Comparison of ENCODE assay signal across 13 mouse cellular contexts in the genomic region with DNA sequence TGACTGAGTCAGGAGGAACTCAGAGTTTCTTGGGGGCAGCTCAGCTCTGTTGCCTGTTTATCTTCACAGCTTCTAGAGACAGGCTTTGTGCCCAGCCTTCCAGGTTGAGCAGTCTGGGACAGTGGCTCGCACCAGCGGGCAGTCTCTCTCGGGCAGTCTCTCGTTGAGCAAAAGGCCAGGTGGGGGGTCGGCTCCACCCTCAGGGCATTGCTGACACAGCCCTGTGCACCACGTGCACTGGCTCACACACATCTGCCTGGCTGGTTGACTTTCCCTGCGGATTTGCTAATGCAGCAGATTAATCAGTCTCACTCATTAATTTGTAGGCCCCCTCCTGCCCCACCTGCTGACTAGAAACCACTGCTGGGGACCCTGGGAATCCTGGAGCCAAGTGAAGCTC. TPM values are rescaled to one million over a fixed set of nuclear protein-coding genes. Genes with fewer than 3 reads are reported as not detected.
A peak's percentile ranks its signal among the peaks of the same experiment; 100 is the strongest.
DNase-seq lines count a peak whose midpoint lies in the region; ATAC-seq lines count a peak whose summit lies in the region.
"Had no signal": no experiment of that assay in that cellular context is flagged by ENCODE, and none has a peak within 500 bp of the region (broad histone marks: within the 10 kb centered on the region; RNA-seq: fewer than 3 reads in every experiment).

No protein-coding gene starts in this region.

- intact Hi-C loops in left cerebral cortex, postnatal 4 days (cut with DNase I) = no loop called here

- no peak overlapping the region for H3K4me3 ChIP-seq in liver, embryonic 16.5 days (ENCODE audit: low read depth, low read length)
- no peak overlapping the region for H3K4me3 ChIP-seq in embryonic facial prominence, embryonic 14.5 days (ENCODE audit: low read depth, low read length)
- H3K4me3 ChIP-seq in midbrain, embryonic 14.5 days (replicated peaks; ENCODE audit: low read depth, low read length) = no peak overlapping the region
- H3K4me3 ChIP-seq: embryonic facial prominence, embryonic 12.5 days; liver, embryonic 13.5 days; stomach, embryonic 15.5 days had no signal

- no peak overlapping the region for H3K4me2 ChIP-seq in liver, embryonic 16.5 days (ENCODE audit: low read depth, low read length)
- no peak overlapping the region for H3K4me2 ChIP-seq in embryonic facial prominence, embryonic 14.5 days (ENCODE audit: low read depth, low read length)
- H3K4me2 ChIP-seq in midbrain, embryonic 14.5 days (ENCODE audit: low read length) = no peak overlapping the region; the same call in 1 of the 2 replicates
- H3K4me2 ChIP-seq: embryonic facial prominence, embryonic 12.5 days; liver, embryonic 13.5 days; stomach, embryonic 15.5 days had no signal

- no peaks in the 10 kb centered on the region for H3K4me1 ChIP-seq in liver, embryonic 16.5 days (ENCODE audit: control insufficient read depth, low read depth, low read length)
- H3K4me1 ChIP-seq in embryonic facial prominence, embryonic 14.5 days (ENCODE audit: control insufficient read depth, insufficient read depth, low read length) = peaks cover 3% of the 10 kb centered on the region; the same call in 1 of the 2 replicates
- peaks cover 46% of the 10 kb centered on the region for H3K4me1 ChIP-seq in midbrain, embryonic 14.5 days (ENCODE audit: control insufficient read depth, insufficient read depth, low read length)

- WGBS in liver, embryonic 16.5 days (ENCODE audit: insufficient replicate concordance) = 18% methylated on average over 7 of the region's 7 CpGs
- 9% methylated on average over 7 of the region's 7 CpGs for WGBS in embryonic facial prominence, embryonic 14.5 days
- 2% methylated on average over 7 of the region's 7 CpGs for WGBS in midbrain, embryonic 14.5 days

- H3K27ac ChIP-seq in liver, embryonic 16.5 days (ENCODE audit: low read length) = no peak overlapping the region
- no peak overlapping the region for H3K27ac ChIP-seq in embryonic facial prominence, embryonic 14.5 days (replicated peaks; ENCODE audit: low read depth, low read length)
- H3K27ac ChIP-seq in midbrain, embryonic 14.5 days (replicated peaks; ENCODE audit: low read depth, low read length) = peak overlapping the region; percentile 70
- H3K27ac ChIP-seq: embryonic facial prominence, embryonic 12.5 days; liver, embryonic 13.5 days; stomach, embryonic 15.5 days had no signal

- no peaks in the 10 kb centered on the region for H3K9me3 ChIP-seq in liver, embryonic 16.5 days (replicated peaks; ENCODE audit: control insufficient read depth, low read length)
- no peaks in the 10 kb centered on the region for H3K9me3 ChIP-seq in embryonic facial prominence, embryonic 14.5 days (ENCODE audit: control insufficient read depth, low read length)
- H3K9me3 ChIP-seq in midbrain, embryonic 14.5 days (ENCODE audit: control insufficient read depth, low read length) = no peaks in the 10 kb centered on the region
- H3K9me3 ChIP-seq: embryonic facial prominence, embryonic 12.5 days; G1E; liver, embryonic 13.5 days; stomach, embryonic 15.5 days had no signal

- peaks cover 45% of the 10 kb centered on the region for H3K27me3 ChIP-seq in liver, embryonic 16.5 days (ENCODE audit: control insufficient read depth, insufficient read depth, low read depth, low read length)
- peaks cover 53% of the 10 kb centered on the region for H3K27me3 ChIP-seq in embryonic facial prominence, embryonic 14.5 days (replicated peaks; ENCODE audit: control insufficient read depth, insufficient read depth, low read length)
- no peaks in the 10 kb centered on the region for H3K27me3 ChIP-seq in midbrain, embryonic 14.5 days (ENCODE audit: control insufficient read depth, insufficient read depth, low read length)

- no peak for DNase-seq in liver
- peak; percentile 13 for DNase-seq in embryonic facial prominence, embryonic 14.5 days (ENCODE audit: low spot score)
- peak; percentile 80 for DNase-seq in kidney, adult 18-20 months
- peak; percentile 57 for DNase-seq in midbrain, embryonic 14.5 days
- no peak for DNase-seq in gastrocnemius, postnatal 4 days (ENCODE audit: low spot score in 2 of 2)
- DNase-seq in cerebellum, adult 11 months = no peak
- DNase-seq in left cerebral cortex, postnatal 4 days = no peak
- DNase-seq: liver, embryonic 13.5 days had no signal

- H3K36me3 ChIP-seq in liver, embryonic 16.5 days (ENCODE audit: control insufficient read depth, insufficient read depth) = no peaks in the 10 kb centered on the region
- no peaks in the 10 kb centered on the region for H3K36me3 ChIP-seq in embryonic facial prominence, embryonic 14.5 days (ENCODE audit: control insufficient read depth, insufficient read depth, low read length)
- H3K36me3 ChIP-seq in midbrain, embryonic 14.5 days (ENCODE audit: control insufficient read depth, insufficient read depth, low read length) = no peaks in the 10 kb centered on the region
- H3K36me3 ChIP-seq: embryonic facial prominence, embryonic 12.5 days; G1E; liver, embryonic 13.5 days; stomach, embryonic 15.5 days had no signal

- no peak overlapping the region for H3K9ac ChIP-seq in liver, embryonic 16.5 days (ENCODE audit: low read depth, low read length)
- H3K9ac ChIP-seq in embryonic facial prominence, embryonic 14.5 days (ENCODE audit: low read depth, low read length) = no peak overlapping the region
- no peak overlapping the region; the same call in 1 of the 2 replicates for H3K9ac ChIP-seq in midbrain, embryonic 14.5 days (replicated peaks; ENCODE audit: low read length)
- H3K9ac ChIP-seq: embryonic facial prominence, embryonic 12.5 days; liver, embryonic 13.5 days; stomach, embryonic 15.5 days had no signal

- ATAC-seq in liver, embryonic 16.5 days (ENCODE audit: low read depth) = peak; percentile 31; the same call in 1 of the 2 replicates
- ATAC-seq in embryonic facial prominence, embryonic 14.5 days (ENCODE audit: low read depth) = no peak
- ATAC-seq in midbrain, embryonic 14.5 days (ENCODE audit: low FRiP score, low TSS enrichment) = peak; percentile 12; the same call in 1 of the 2 replicates

RNA-seq across cellular contexts. Expression of gene Chrna4, which starts 1.4 kb away (rescaled TPM):
- polyA plus RNA-seq in liver, embryonic 16.5 days (2015; fragmentation: Nextera tagmentation; extraction: Ambion mirVana) = 0.79 and 1.4 TPM in 2 replicates
- 3.6 and 5.8 TPM in 2 replicates for polyA plus RNA-seq in embryonic facial prominence, embryonic 14.5 days (2014; fragmentation: Nextera tagmentation; extraction: Ambion mirVana)
- 50.8 and 52.6 TPM in 2 replicates for polyA plus RNA-seq in midbrain, embryonic 14.5 days (2014; fragmentation: Nextera tagmentation; extraction: Ambion mirVana)
- 1 to 10 TPM; 2.9 to 3.8 TPM for total RNA-seq in gastrocnemius, postnatal 4 days (2021)
- 10 to 100 TPM; 26.8 to 33.5 TPM for total RNA-seq in left cerebral cortex, postnatal 4 days (2021)
- total RNA-seq: megakaryocyte, adult 5-6 weeks had no signal
- polyA plus RNA-seq: G1E had no signal

RNA-seq across cellular contexts. Expression of gene Col20a1, which starts 55.6 kb away (rescaled TPM):
- polyA plus RNA-seq in liver, embryonic 16.5 days (2015; fragmentation: Nextera tagmentation; extraction: Ambion mirVana) = 0.04 and 0.09 TPM in 2 replicates
- 2.5 and 3.7 TPM in 2 replicates for polyA plus RNA-seq in embryonic facial prominence, embryonic 14.5 days (2014; fragmentation: Nextera tagmentation; extraction: Ambion mirVana)
- 0.16 and 0.24 TPM in 2 replicates for polyA plus RNA-seq in midbrain, embryonic 14.5 days (2014; fragmentation: Nextera tagmentation; extraction: Ambion mirVana)
- total RNA-seq in gastrocnemius, postnatal 4 days (2021) = 10 to 100 TPM; 11.1 to 13.1 TPM
- under 1 TPM; 0.50 to 0.87 TPM for total RNA-seq in left cerebral cortex, postnatal 4 days (2021)

Comparison
In these comparisons a context has a peak if more than half of its experiments do, and no peak if none do; other contexts are left out.
1. DNase-seq: peak in embryonic facial prominence, embryonic 14.5 days (single experiment), kidney, adult 18-20 months (single experiment) and midbrain, embryonic 14.5 days (single experiment); none in liver (single experiment), gastrocnemius, postnatal 4 days (0 of 2), cerebellum, adult 11 months (single experiment) and left cerebral cortex, postnatal 4 days (single experiment).